Mouse (Mus musculus) gastrocnemius, postnatal 14 days (tissue): Measurements from ENCODE around the gene Cxcl2. TPM values are rescaled to one million over a fixed set of nuclear protein-coding genes. Genes with fewer than 3 reads are reported as not detected.

Experiments
- DNase-seq: peaks from one replicate; pipeline ENCODE4 v3.0.0; 2021; ENCODE audit warnings: mixed read lengths
- intact Hi-C: fragments of 180-260 bp; cut with DNase I; formaldehyde crosslinking; loops from one replicate; pipeline ENCODE4 v1.15.1; 2025; ENCODE audit warnings: low total_unique reads
- long read RNA-seq, 2 experiments: library from polyadenylated mRNA; stranded (forward); transcript quantifications; one replicate each; pipeline ENCODE4 v2.0.0; 2021
- total RNA-seq, 2 experiments: library from RNA; stranded (reverse); gene quantifications; 2 replicates each; pipeline ENCODE4 v1.2.3; 2021

The Cxcl2 gene
- total RNA-seq, result not detected
- long read RNA-seq, experiment 1, result 0 reads
- long read RNA-seq, experiment 2, result 0 reads

GRCm38 (mm10) chr5:90903339-90904020 lies at the start of gene Cxcl2:
Gene Cxcl2 (plus strand): TSS chr5:90903871.
- intact Hi-C loops, result no loop called here
- DNase-seq, result no peak

GRCm38 (mm10) chr5:90855308-90856230 lies 48.1 kb upstream of the Cxcl2 start:
- intact Hi-C loops, result no loop called here
- DNase-seq, result no peak

- intact Hi-C loops, result no loop called here
- no peak for DNase-seq
Observed at GRCm38 (mm10) chr5:90857463-90857862, 46.2 kb upstream of the Cxcl2 start.

- no peak for DNase-seq
- intact Hi-C loops, result no loop called here
Observed at GRCm38 (mm10) chr5:90858429-90858828, 45.2 kb upstream of the Cxcl2 start.

- no peak for DNase-seq
- intact Hi-C loops, result no loop called here
Observed at GRCm38 (mm10) chr5:90859031-90859430, 44.6 kb upstream of the Cxcl2 start.

GRCm38 (mm10) chr5:90861876-90862375 lies 41.7 kb upstream of the Cxcl2 start:
- no peak for DNase-seq
- intact Hi-C loops, result no loop called here

- no peak for DNase-seq
- intact Hi-C loops, result no loop called here
Observed at GRCm38 (mm10) chr5:90866770-90867169, 36.9 kb upstream of the Cxcl2 start.

GRCm38 (mm10) chr5:90872377-90872776 lies 31.3 kb upstream of the Cxcl2 start:
- DNase-seq, result no peak
- intact Hi-C loops, result no loop called here

GRCm38 (mm10) chr5:90876045-90876444 lies 27.6 kb upstream of the Cxcl2 start:
- DNase-seq, result peak; percentile 19
- intact Hi-C loops, result no loop called here

GRCm38 (mm10) chr5:90876471-90877172 lies 27.0 kb upstream of the Cxcl2 start:
- no peak for DNase-seq

GRCm38 (mm10) chr5:90877173-90877512 lies 26.5 kb upstream of the Cxcl2 start:
- intact Hi-C loops, result no loop called here

More at GRCm38 (mm10) chr5:90876471-90877172, 27.0 kb upstream of the Cxcl2 start:
- intact Hi-C loops, result no loop called here

GRCm38 (mm10) chr5:90879307-90880014 lies 24.2 kb upstream of the Cxcl2 start:
- DNase-seq, result no peak
- intact Hi-C loops, result no loop called here

More at GRCm38 (mm10) chr5:90877173-90877512, 26.5 kb upstream of the Cxcl2 start:
- DNase-seq, result no peak

GRCm38 (mm10) chr5:90880335-90880850 lies 23.3 kb upstream of the Cxcl2 start:
- intact Hi-C loops, result no loop called here
- no peak for DNase-seq

- intact Hi-C loops, result no loop called here
- DNase-seq, result no peak
Observed at GRCm38 (mm10) chr5:90881021-90881420, 22.6 kb upstream of the Cxcl2 start.

- intact Hi-C loops, result no loop called here
- DNase-seq, result no peak
Observed at GRCm38 (mm10) chr5:90881682-90882081, 22.0 kb upstream of the Cxcl2 start.

- no peak for DNase-seq
- intact Hi-C loops, result no loop called here
Observed at GRCm38 (mm10) chr5:90882146-90882545, 21.5 kb upstream of the Cxcl2 start.

- intact Hi-C loops, result no loop called here
Observed at GRCm38 (mm10) chr5:90884628-90885242, 18.9 kb upstream of the Cxcl2 start.

GRCm38 (mm10) chr5:90888661-90889060 lies 15.0 kb upstream of the Cxcl2 start:
- intact Hi-C loops, result no loop called here
- DNase-seq, result no peak

More at GRCm38 (mm10) chr5:90884628-90885242, 18.9 kb upstream of the Cxcl2 start:
- no peak for DNase-seq
